Mouse (Mus musculus) embryonic facial prominence, embryonic 12.5 days (tissue): Measurements from ENCODE around the gene Atg7. TPM values are rescaled to one million over a fixed set of nuclear protein-coding genes. Genes with fewer than 3 reads are reported as not detected.

ENCODE experiments used
- ATAC-seq: fragments of 200-750 bp; cut with Nextera tagmentation; 2 replicates; pipeline ENCODE4 v1.8.0; 2017; ENCODE audit not compliant: insufficient number of reproducible peaks, insufficient read depth, low FRiP score, low TSS enrichment
- H3K27ac ChIP-seq: fragments of 300-500 bp; sonication (generic); 2 replicates; pipeline ENCODE4 v1.5.1; 2016; ENCODE audit warnings: mild to moderate bottlenecking
- H3K27me3 ChIP-seq: fragments of 300-500 bp; sonication (generic); 2 replicates; pipeline ENCODE4 v1.6.1; 2016; ENCODE audit warnings: mild to moderate bottlenecking, moderate library complexity
- H3K36me3 ChIP-seq: fragments of 300-500 bp; sonication (generic); 2 replicates; pipeline ENCODE4 v1.6.1; 2016; ENCODE audit warnings: mild to moderate bottlenecking
- H3K4me1 ChIP-seq: fragments of 300-500 bp; sonication (generic); 2 replicates; pipeline ENCODE4 v1.6.1; 2016
- H3K4me2 ChIP-seq: fragments of 300-500 bp; sonication (generic); replicated peaks from 2 replicates; pipeline ENCODE4 v1.6.1; 2016; ENCODE audit warnings: mild to moderate bottlenecking, moderate library complexity
- H3K4me3 ChIP-seq: fragments of 300-500 bp; sonication (generic); 2 replicates; pipeline ENCODE4 v1.5.1; 2016; ENCODE audit warnings: mild to moderate bottlenecking
- H3K9ac ChIP-seq: fragments of 300-500 bp; sonication (generic); 2 replicates; pipeline ENCODE4 v1.6.1; 2016; ENCODE audit warnings: mild to moderate bottlenecking, moderate library complexity
- H3K9me3 ChIP-seq: fragments of 300-500 bp; sonication (generic); 2 replicates; pipeline ENCODE4 v1.6.1; 2016; ENCODE audit warnings: mild to moderate bottlenecking, moderate library complexity
- WGBS: fragments of 180-500 bp; shearing (Covaris S2); methylation state at CpG from one replicate; pipeline ENCODE4 v1.1.7; 2016; 5-methylcytosine and 5-hydroxymethylcytosine counted together
- polyA plus RNA-seq: library from polyadenylated mRNA; unstranded; fragments of >200 nt; fragmentation: Nextera tagmentation; extraction: Ambion mirVana; gene quantifications from 2 replicates; pipeline ENCODE4 v1.2.1, GENCODE M21; 2016

The Atg7 gene
- polyA plus RNA-seq, 1 experiment from 2014 or later, result 18.3 TPM

DNA sequence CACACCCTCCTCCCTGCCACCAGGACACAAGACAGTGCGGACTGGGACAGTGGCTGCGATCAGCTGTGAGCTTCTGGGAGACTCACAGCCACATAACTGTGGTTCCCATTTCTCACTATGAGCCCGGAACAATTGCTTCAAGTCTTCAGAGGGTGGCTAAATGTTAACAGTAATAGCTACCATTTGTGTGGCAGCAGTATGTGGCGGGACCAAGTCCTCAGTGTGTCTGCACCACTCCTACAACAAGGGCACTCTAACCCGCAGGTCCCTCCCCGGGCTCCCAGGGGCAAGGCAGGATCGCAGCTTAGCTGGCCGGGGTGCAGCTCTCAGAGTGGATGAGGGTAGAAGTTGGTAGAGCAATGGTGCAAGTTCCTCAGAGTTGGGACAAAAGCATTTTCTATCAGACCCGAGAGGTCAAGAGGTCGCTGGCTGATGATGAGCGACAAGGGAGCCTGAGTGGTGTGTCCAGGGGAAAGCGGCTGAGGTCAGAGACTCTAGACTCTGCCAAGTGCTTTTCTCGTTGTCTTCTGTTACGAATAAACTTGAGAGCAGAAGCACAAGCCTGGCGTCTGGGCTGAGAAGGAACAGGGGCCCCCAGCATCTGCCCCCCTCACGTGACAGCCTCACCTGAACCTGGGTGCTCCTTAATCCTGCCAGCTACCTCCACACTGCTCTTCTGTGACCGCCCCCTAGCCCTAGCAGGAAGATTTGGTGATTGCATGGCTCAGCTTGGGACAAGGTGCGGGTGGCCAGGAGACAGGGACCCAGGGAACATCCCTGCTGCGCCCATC is 231.4 kb downstream of the Atg7 start:
- Histone ChIP-seq H3K4me3 (peak overlapping the region; percentile 44), H3K4me1 (peaks cover 93% of the 10 kb centered on the region), H3K9ac (peak overlapping the region; percentile 63), H3K4me2 (peak overlapping the region; percentile 83), H3K27me3 (no peaks in the 10 kb centered on the region), H3K9me3 (no peaks in the 10 kb centered on the region), H3K27ac (peak overlapping the region; percentile 99), H3K36me3 (peaks cover 8% of the 10 kb centered on the region; the same call in 1 of the 2 replicates)
- peak; percentile 30 for ATAC-seq
- 7% methylated on average over 19 of the region's 19 CpGs for WGBS

DNA sequence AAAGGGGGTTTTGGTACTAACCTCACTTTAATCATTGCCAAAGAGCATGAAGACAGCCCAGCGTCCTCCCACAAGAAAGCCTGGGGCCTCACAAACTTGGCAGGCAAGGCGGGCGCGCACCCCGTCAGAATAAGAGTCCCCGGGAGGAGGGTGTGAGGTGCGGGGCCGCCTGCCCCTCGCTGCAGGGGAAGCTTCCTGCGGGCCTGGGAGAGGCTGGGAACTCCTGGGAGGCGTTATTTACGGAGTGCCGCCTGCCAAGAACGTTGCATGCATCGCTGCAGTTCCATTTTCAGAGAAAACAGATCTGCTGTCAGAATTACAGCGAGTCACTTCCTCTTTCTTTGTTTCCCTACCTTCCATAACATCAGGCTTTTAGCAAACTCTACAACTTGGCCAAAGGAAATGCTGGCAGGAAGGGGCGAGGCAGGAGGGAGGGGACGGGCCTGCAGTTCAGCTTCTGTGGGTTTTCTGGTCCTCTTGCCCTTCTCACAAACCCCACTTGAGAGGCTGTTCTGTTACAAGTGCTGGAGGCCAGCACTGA is 232.2 kb downstream of the Atg7 start:
- Histone ChIP-seq H3K9ac (peak overlapping the region; percentile 63; the same call in 1 of the 2 replicates), H3K9me3 (no peaks in the 10 kb centered on the region), H3K27ac (peak overlapping the region; percentile 99), H3K4me2 (peak overlapping the region; percentile 83), H3K4me1 (peaks cover 86% of the 10 kb centered on the region), H3K27me3 (no peaks in the 10 kb centered on the region), H3K36me3 (peaks cover 8% of the 10 kb centered on the region; the same call in 1 of the 2 replicates), H3K4me3 (peak overlapping the region; percentile 44)
- under 1% methylated on average over 18 of the region's 18 CpGs for WGBS
- peak; percentile 84 for ATAC-seq

GRCm38 (mm10) chr6:114876033-114876432 is 233.1 kb downstream of the Atg7 start:
- Histone ChIP-seq H3K9ac (peak overlapping the region; percentile 52), H3K36me3 (peaks cover 3% of the 10 kb centered on the region; the same call in 1 of the 2 replicates), H3K4me2 (peak overlapping the region; percentile 83), H3K4me3 (no peak overlapping the region), H3K27ac (peak overlapping the region; percentile 99), H3K9me3 (no peaks in the 10 kb centered on the region), H3K27me3 (no peaks in the 10 kb centered on the region), H3K4me1 (peaks cover 86% of the 10 kb centered on the region)
- WGBS, result 36% methylated on average over 4 of the region's 4 CpGs
- ATAC-seq, result no peak

- Histone ChIP-seq H3K9me3 (no peaks in the 10 kb centered on the region), H3K27ac (peak overlapping the region; percentile 99), H3K4me2 (no peak overlapping the region), H3K4me3 (no peak overlapping the region), H3K4me1 (peaks cover 86% of the 10 kb centered on the region), H3K9ac (peak overlapping the region; percentile 52; the same call in 1 of the 2 replicates), H3K27me3 (no peaks in the 10 kb centered on the region), H3K36me3 (no peaks in the 10 kb centered on the region)
- ATAC-seq, result no peak
- 74% methylated on average over 6 of the region's 6 CpGs for WGBS
Measured at GRCm38 (mm10) chr6:114876546-114876945, 233.6 kb downstream of the Atg7 start.

DNA sequence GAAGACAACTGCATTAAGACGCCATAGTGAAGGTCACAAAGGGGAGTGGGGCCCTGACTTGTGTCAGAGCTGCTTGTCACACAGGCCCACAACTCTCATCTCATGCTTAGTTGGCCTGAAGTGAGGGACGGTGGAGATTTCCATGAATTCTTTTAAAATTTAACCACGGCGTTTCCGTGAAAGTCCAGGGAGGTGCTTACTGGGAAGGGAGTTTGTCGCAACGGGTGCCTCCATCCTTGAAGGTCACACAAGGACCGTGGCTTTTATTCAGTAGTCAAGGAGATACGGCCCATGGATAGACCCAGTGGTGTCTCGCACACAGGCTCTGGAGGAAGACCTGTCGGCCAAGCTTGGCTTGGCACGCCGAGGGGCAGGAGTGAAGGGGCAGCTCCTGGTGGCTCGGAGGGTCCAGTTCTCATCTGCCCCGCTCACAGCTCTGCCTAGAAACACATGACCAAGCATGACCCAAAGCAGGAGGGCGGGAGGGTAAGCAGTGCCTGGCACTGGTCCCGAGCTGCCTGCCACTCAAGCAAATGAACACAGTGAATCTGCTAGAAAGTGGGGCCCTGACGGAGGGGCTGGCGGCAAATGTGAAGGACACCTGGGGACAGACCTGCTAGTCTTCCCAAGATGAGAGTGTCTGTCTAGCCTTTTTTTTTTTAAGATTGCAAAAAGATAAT is 236.1 kb downstream of the Atg7 start:
- H3K27ac ChIP-seq, result no peak overlapping the region
- ATAC-seq, result no peak
- no peaks in the 10 kb centered on the region for H3K9me3 ChIP-seq

GRCm38 (mm10) chr6:114880798-114881197 is 237.9 kb downstream of the Atg7 start:
- Histone ChIP-seq H3K4me1 (peaks cover 90% of the 10 kb centered on the region), H3K9me3 (no peaks in the 10 kb centered on the region), H3K9ac (no peak overlapping the region), H3K4me2 (no peak overlapping the region), H3K4me3 (no peak overlapping the region), H3K36me3 (peaks cover 19% of the 10 kb centered on the region), H3K27me3 (no peaks in the 10 kb centered on the region), H3K27ac (no peak overlapping the region)
- no peak for ATAC-seq
- 76% methylated on average over 4 of the region's 4 CpGs for WGBS

More for the DNA sequence above, 236.1 kb downstream of the Atg7 start:
- H3K27me3 ChIP-seq, result no peaks in the 10 kb centered on the region
- H3K4me3 ChIP-seq, result no peak overlapping the region
- 0 out of 2 replicates have a peak, but pooled peaks cover 2% of the 10 kb centered on the region for H3K36me3 ChIP-seq
- H3K4me2 ChIP-seq, result no peak overlapping the region
- H3K4me1 ChIP-seq, result peaks cover 89% of the 10 kb centered on the region
- no peak overlapping the region for H3K9ac ChIP-seq
- WGBS, result 90% methylated on average over 19 of the region's 19 CpGs

DNA sequence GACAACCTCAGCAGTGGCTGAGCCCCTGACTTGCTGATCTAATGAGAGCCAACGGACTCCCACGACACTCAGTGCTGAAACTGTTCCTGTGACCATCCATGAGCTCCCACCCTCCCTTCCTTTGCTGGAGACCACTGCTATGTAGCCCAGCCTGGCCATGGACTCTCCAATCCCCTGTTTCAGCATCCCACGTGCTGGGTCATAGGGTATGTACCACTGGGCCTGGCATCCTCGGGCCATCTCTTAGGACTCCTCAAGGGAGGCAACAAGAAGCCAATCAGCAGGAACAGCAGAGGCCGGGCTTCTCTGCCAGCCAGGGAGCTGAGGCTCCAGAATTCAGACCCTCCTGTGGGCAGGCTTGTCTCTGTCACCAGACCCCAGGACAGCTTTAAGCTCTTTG is 239.3 kb downstream of the Atg7 start:
- H3K9me3 ChIP-seq, result no peaks in the 10 kb centered on the region
- ATAC-seq, result no peak
- H3K36me3 ChIP-seq, result peaks cover 24% of the 10 kb centered on the region
- H3K4me3 ChIP-seq, result no peak overlapping the region
- no peaks in the 10 kb centered on the region for H3K27me3 ChIP-seq
- H3K27ac ChIP-seq, result peak overlapping the region; percentile 98
- WGBS, result 33% methylated on average over 5 of the region's 5 CpGs
- peaks cover 88% of the 10 kb centered on the region for H3K4me1 ChIP-seq
- H3K4me2 ChIP-seq, result peak overlapping the region; percentile 30
- peak overlapping the region; percentile 8; the same call in 1 of the 2 replicates for H3K9ac ChIP-seq

DNA sequence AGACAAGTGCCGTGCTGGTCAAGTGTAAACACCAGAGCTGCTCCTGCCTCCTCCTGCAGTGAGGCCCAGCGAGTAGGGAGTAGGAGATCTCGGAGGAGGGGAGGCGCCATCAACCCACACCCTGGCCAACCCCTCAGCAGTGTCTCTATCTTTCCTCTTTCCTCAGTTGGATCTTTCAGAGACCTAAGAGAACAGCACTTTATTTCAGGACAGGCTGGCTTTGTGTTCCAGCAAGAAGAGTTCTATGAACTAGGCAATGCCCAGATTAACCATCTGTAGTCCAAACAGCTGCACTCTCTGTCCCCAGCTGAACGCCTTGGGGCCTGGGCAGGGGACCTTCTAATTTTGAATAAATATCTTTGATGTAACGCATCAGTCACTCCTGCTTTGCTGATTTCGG is 239.8 kb downstream of the Atg7 start:
- H3K9me3 ChIP-seq, result no peaks in the 10 kb centered on the region
- H3K4me1 ChIP-seq, result peaks cover 88% of the 10 kb centered on the region
- 14% methylated on average over 7 of the region's 7 CpGs for WGBS
- ATAC-seq, result peak; percentile 23; the same call in 1 of the 2 replicates
- peak overlapping the region; percentile 98 for H3K27ac ChIP-seq
- H3K4me2 ChIP-seq, result peak overlapping the region; percentile 30
- peaks cover 24% of the 10 kb centered on the region for H3K36me3 ChIP-seq
- no peaks in the 10 kb centered on the region for H3K27me3 ChIP-seq
- no peak overlapping the region for H3K4me3 ChIP-seq
- peak overlapping the region; percentile 8; the same call in 1 of the 2 replicates for H3K9ac ChIP-seq

GRCm38 (mm10) chr6:114883261-114883740 is 240.4 kb downstream of the Atg7 start:
- ATAC-seq, result peak; percentile 86
- no peaks in the 10 kb centered on the region for H3K27me3 ChIP-seq
- H3K36me3 ChIP-seq, result peaks cover 26% of the 10 kb centered on the region
- peak overlapping the region; percentile 56 for H3K9ac ChIP-seq
- H3K4me1 ChIP-seq, result peaks cover 83% of the 10 kb centered on the region
- 1% methylated on average over 9 of the region's 9 CpGs for WGBS
- peak overlapping the region; percentile 30 for H3K4me2 ChIP-seq
- no peaks in the 10 kb centered on the region for H3K9me3 ChIP-seq
- no peak overlapping the region for H3K4me3 ChIP-seq
- peak overlapping the region; percentile 98 for H3K27ac ChIP-seq

GRCm38 (mm10) chr6:114885129-114885528 is 242.2 kb downstream of the Atg7 start:
- Histone ChIP-seq H3K36me3 (peaks cover 33% of the 10 kb centered on the region), H3K27ac (0 out of 2 replicates have a peak overlapping the region, but pooled peaks have one; percentile 98), H3K4me1 (peaks cover 84% of the 10 kb centered on the region), H3K27me3 (no peaks in the 10 kb centered on the region), H3K9ac (no peak overlapping the region), H3K4me2 (no peak overlapping the region), H3K9me3 (no peaks in the 10 kb centered on the region), H3K4me3 (no peak overlapping the region)
- ATAC-seq, result no peak
- 75% methylated on average over 5 of the region's 5 CpGs for WGBS

GRCm38 (mm10) chr6:114886012-114886411 is 243.1 kb downstream of the Atg7 start:
- no peak overlapping the region for H3K4me2 ChIP-seq
- H3K4me3 ChIP-seq, result no peak overlapping the region
- H3K36me3 ChIP-seq, result peaks cover 38% of the 10 kb centered on the region
- no peak for ATAC-seq
- 89% methylated on average over 6 of the region's 6 CpGs for WGBS
- H3K4me1 ChIP-seq, result peaks cover 81% of the 10 kb centered on the region
- no peaks in the 10 kb centered on the region for H3K9me3 ChIP-seq
- H3K27me3 ChIP-seq, result no peaks in the 10 kb centered on the region
- H3K27ac ChIP-seq, result no peak overlapping the region
- no peak overlapping the region for H3K9ac ChIP-seq
